Mouse (Mus musculus) fat pad, adult 2 months (tissue): ENCODE results near the gene Nrf1.

Experiments used
- DNase-seq: peaks from one replicate; pipeline ENCODE4 v3.0.0-alpha.2; 2011; ENCODE audit warnings: low read depth, low spot score; ENCODE audit errors: extremely low read depth

Nrf1 gene

DNA sequence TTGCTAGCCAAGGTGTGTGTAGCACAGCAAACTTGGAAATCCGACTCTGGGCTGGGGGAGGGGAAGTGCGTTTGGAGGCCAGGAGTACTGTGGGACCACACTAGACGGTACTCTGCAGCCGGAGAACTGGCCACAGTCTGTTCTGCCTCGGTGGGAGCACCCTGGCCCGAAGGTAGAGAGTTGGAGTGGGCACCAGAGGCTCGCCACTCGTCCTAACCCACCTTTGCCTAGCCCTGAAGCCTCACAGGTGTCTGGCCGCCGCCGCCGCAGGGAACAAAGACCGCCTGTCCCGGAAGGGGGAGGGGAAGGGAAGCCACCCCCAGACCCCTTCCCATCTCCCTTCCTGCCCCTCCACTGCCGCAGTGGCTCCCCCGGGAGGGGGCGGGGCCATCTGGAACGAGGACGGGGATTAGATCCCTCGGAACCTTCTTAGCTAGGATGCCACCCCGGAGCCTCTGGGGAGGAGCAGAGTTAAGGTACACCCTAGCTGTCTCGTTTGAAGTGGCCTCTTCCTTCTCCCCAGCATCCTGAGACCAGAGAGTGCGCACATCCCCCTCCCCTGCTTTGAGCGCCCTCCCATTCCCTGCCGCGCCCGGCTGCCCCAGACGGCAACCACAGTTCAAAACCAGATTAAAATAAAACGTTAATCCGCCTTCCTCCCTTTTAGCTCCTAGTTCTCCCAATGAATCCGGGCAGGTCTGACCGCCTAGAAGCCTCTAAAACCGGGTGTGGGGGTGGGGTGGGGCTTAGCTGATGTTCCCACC is 126.9 kb downstream of the Nrf1 start:
- DNase-seq = no peak

DNA sequence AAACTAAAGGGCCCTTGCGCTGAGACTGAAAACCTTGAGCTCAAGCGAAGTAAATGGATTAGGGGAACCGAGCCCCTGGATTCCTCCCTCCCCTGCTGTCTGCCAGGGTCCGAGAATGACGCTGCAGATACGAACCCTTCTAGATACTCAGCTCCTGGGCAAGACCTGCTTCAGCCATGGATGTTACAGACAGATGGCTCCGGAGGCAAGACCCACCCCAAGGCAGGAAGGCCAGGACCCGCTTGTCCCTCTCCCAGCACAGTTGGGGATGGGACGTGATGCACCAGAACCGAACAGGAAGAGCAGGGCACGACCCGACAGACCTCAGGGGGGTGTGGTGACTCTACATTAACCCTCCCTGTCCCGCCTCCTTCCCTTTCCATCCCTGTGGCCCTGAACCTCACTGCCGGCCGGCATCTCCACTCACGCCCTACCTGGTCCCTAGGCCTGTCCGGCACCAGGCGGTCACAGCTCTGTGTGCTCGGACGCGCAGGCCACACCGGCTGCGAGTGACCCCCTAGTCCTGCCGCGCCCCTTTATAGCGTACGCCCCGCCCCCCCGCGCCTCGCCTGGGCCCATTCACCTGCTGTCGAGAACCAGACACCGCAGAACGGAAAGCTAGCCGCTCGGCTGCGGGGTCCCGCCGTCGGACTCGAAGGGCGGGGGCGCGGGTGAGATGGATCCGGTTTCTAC is 127.6 kb downstream of the Nrf1 start:
- DNase-seq = no peak

DNA sequence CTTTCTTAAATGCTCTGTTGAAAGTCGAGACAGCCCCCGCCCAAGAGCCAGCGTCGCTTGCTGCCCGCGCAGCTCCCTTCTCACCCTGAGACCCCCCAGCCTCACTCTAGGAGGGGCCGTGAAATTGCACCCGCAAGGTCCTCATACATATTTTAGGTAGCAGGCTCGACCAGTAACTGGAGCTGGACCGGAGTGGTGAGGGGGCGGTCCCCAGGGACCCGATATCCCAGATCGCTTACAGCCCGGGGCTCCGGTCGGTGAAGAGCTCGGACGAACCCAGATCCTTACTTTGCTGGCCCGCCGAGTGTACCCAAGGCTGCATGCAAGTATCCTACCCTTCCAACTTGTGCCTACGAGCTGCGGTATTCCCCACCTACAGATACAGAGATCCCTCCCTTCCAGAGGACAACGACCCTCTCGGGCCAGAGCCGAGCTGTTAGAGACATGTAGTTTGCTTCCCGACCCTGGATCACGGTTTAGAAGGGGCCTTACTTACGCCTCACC is 128.2 kb downstream of the Nrf1 start:
- no peak for DNase-seq

DNA sequence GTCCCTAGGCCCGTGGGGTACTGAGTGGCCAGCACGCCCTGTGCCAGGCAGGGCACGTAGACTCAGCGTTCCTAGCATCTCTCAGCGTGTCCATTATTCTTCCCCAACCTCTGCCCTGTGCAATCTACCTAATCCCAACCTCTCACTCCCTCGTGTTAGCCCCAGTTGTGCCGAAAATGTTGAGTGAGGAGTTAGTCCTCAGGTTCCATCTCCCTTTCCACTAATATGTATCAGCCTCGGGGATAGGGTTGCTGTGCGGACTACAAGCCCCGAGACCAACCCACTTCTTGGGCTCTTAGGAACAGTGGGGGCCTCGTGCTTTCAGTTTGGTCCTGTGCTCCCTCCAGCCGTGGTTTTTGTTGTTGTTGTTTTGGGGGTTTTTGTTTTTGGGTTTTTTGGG is 128.7 kb downstream of the Nrf1 start:
- DNase-seq = no peak

DNA sequence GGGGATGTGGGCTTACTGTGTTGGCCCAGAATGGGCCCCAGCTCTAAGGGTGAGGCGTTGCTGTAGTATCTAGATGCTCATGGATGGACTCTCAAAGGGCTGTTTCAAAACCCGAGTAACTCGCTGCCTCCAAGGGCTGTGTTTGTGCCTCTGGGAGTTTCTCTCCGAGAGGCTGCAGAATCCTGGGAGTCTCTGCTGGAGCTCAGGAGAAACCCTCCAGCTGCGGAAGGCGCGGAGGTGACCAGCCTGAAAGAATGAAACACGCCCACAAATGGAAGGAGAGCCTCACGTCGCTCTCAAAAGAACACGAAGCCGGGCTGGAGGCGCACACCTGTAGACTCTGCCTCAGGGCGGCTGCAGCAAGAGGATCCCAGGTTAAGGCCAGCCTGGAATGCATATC is 129.5 kb downstream of the Nrf1 start:
- DNase-seq = no peak

DNA sequence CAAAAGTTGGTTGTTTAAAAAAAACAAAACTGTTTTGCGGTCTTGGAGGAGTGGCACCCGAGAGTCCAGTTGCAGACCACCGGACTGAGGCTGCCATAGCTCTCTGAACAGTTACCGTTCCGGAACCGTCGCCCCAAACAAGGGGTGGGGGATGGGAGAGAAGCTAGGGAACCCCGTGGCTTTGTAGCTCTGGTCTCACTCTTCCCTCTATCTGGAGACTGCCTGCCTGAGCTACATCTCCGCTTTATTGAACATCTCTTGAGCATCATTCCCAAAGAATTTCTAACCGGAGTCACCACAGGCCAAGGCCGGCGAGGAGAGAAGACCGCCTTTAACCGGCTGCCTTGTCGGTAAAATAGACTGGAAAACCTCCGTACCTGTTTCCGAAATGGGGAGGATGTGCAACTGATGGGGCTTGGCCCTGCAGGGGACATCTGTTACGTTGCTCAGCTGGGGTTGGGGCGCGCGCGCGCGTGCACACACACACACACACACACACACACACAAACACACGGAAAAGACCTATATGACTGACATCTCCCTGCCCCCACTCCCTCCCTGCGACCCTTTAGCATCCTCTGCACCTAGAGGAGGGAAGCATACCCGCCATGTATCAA is 130.3 kb downstream of the Nrf1 start:
- DNase-seq = no peak

DNA sequence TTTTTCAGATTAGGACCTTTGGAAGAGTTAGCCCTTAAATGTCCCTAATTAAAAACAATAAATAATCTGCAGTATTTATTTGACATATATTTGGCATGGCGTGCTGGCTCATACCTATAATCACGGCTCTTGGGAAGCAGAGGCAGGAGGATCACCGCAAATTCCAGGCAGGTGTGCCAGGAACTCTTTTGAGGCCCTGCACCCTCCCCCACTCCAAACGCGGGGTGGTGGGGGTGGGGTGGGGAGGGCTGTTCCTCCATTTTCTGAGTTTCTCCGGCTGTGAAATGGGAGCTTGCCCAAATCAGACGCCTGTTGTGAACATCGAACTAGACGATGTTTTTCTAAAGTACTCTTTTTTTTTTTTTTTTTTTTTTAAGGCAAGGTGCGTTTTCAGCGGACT is 131.3 kb downstream of the Nrf1 start:
- no peak for DNase-seq

DNA sequence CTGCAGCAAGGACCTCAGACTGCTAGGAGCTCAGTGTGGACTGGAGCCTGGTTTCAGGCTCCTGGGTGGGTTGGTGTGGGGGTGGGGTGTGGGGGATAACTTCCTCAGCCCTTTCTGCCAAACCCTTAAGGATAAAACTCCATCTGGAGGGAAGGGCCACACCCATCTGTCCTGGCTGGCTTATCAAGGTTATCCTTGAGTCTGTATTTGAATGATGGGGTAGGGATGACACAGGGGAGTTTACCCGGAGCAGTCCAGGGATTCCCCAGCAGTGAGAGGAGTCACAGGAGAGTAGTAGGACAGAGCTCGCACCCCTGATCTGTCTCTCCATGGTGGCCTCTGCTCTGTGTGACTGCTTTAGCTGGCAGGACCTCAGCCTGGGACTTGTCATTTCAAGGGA is 132.5 kb downstream of the Nrf1 start:
- DNase-seq = no peak

DNA sequence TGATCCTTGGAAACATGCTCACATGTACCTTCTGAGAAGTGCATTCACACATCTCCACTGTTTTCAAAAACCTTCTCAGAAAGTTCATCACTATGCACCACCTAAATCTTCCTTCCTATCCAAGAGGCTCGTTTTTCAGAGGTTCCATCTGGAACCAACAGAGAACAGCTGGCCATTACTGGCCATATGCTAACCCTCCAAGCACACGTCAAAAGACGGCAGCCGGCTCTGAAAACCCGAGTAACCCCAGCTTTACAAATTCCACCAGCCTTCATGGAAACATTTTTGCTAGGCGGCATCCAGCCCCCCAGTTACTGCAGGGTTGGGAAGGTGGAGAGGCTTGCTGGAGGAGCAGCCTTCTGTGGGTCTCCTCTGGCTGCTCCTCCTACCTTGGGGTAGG is 134.2 kb downstream of the Nrf1 start:
- DNase-seq = no peak

DNA sequence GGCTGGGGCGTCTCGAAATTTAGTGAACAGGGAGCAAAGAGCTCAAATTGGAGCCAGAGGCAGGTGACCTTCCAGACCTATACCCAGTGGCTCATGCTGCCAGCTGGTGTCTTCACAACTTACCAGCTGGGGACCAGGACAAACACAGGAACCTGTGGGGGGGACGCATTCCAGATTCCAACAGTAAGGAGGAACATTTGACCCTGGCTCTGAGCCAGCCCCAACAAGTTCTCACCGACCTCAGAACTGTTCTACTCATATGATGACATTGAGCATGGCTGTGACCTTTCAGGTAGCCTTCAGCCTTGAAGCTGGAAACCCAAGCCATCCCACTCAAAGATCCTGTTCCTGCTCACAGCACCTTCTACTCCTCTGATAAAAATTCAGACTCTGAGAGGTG is 135.8 kb downstream of the Nrf1 start:
- no peak for DNase-seq

DNA sequence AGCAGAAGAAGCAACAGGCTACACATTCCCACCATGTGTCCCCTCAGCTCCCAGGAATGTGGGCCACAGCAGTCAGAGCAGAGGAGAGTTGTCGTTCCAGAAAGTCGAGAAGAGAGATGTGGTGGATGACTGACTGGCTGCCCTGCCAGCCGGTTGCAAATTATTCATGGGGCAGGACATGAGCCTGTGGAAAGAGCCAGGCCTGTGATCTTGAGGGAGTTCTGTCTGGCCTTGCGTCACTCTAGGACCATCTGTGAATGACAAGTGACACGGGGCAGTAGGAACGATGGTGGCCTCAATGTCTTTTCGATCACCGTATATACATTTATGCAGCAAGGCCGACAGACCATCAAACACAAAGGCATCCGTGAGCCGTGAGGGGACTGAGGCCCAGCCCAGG is 147.9 kb downstream of the Nrf1 start:
- DNase-seq = no peak

DNA sequence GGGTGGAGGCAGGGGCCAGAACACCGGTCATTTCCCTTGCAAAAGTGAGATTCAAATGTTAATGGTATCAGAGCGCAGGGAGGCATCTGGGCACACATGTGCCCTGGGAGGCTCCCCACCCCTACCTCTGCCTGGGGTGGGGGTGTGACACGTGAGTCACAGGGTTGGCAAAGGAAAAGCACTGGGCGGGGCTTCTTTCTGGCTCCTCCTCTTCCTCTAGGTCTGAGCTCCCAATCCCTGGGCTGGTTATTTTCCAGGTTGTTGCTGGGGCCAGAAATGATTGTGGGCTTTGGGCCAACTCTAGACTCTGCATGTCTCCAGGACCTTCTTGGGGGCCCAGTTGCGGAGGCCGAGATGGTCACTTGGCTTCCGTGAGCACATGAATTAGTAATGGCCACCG is 148.4 kb downstream of the Nrf1 start:
- no peak for DNase-seq
